Mouse (Mus musculus): ENCODE data around the gene Cdk17. TPM values are rescaled to one million over a fixed set of nuclear protein-coding genes. Genes with fewer than 3 reads are reported as not detected.

The Cdk17 gene
- total and polyA plus RNA-seq, 2 experiments = 11.3 to 17.1 TPM

GRCm38 (mm10) chr10:93233665-93234194 lies 73.1 kb downstream of the Cdk17 start:
- no peaks in the 10 kb centered on the region for H3K27me3 ChIP-seq (ENCODE audit: control insufficient read depth, insufficient read depth, low read length)
- TF ChIP-seq POLR2A (IDR thresholded peaks at IDR 0.05; ENCODE audit: extremely low read depth, insufficient read depth, low read length) (no peak), CTCF (IDR thresholded peaks at IDR 0.05; ENCODE audit: low read depth, low read length) (no peak)
- peaks cover 49% of the 10 kb centered on the region for H3K36me3 ChIP-seq (ENCODE audit: control insufficient read depth, insufficient read depth, low read length)
- no peak overlapping the region for H3K9ac ChIP-seq (ENCODE audit: low read depth, low read length)
- H3K27ac ChIP-seq (replicated peaks; ENCODE audit: insufficient read depth, low read depth, low read length) = no peak overlapping the region
- DNase-seq (ENCODE audit: extremely low read depth, low read depth, low spot score) = no peak
- peaks cover 2% of the 10 kb centered on the region; the same call in 1 of the 2 replicates for H3K79me2 ChIP-seq (ENCODE audit: control insufficient read depth, insufficient read depth, low read length)
- H3K4me1 ChIP-seq (ENCODE audit: control insufficient read depth, insufficient read depth, low read length) = no peaks in the 10 kb centered on the region
- no peak overlapping the region for H3K4me3 ChIP-seq (ENCODE audit: insufficient read depth, low read depth, low read length)
- WGBS = 87% methylated on average over 6 of the region's 6 CpGs

- TF ChIP-seq POLR2A (IDR thresholded peaks at IDR 0.05; ENCODE audit: extremely low read depth, insufficient read depth, low read length) = no peak
- Histone ChIP-seq H3K27ac (replicated peaks; ENCODE audit: insufficient read depth, low read depth, low read length) (no peak overlapping the region), H3K9ac (ENCODE audit: low read depth, low read length) (no peak overlapping the region), H3K79me2 (ENCODE audit: control insufficient read depth, insufficient read depth, low read length) (no peaks in the 10 kb centered on the region), H3K27me3 (ENCODE audit: control insufficient read depth, insufficient read depth, low read length) (no peaks in the 10 kb centered on the region), H3K4me1 (ENCODE audit: control insufficient read depth, insufficient read depth, low read length) (no peaks in the 10 kb centered on the region), H3K36me3 (ENCODE audit: control insufficient read depth, insufficient read depth, low read length) (peaks cover 54% of the 10 kb centered on the region), H3K4me3 (ENCODE audit: insufficient read depth, low read depth, low read length) (no peak overlapping the region)
- DNase-seq (ENCODE audit: extremely low read depth, low read depth, low spot score) = no peak
- WGBS = 88% methylated on average over 9 of the region's 9 CpGs
These were observed 74.0 kb downstream of the Cdk17 start for GRCm38 (mm10) chr10:93234692-93235091.

GRCm38 (mm10) chr10:93239201-93239806 lies 78.6 kb downstream of the Cdk17 start:
- TF ChIP-seq CTCF (IDR thresholded peaks at IDR 0.05; ENCODE audit: low read depth, low read length) (no peak), POLR2A (IDR thresholded peaks at IDR 0.05; ENCODE audit: extremely low read depth, insufficient read depth, low read length) (no peak)

GRCm38 (mm10) chr10:93242208-93242607 lies 81.5 kb downstream of the Cdk17 start:
- no peaks in the 10 kb centered on the region for H3K27me3 ChIP-seq (ENCODE audit: control insufficient read depth, insufficient read depth, low read length)
- no peaks in the 10 kb centered on the region for H3K79me2 ChIP-seq (ENCODE audit: control insufficient read depth, insufficient read depth, low read length)
- no peak overlapping the region for H3K9ac ChIP-seq (ENCODE audit: low read depth, low read length)
- H3K4me1 ChIP-seq (ENCODE audit: control insufficient read depth, insufficient read depth, low read length) = no peaks in the 10 kb centered on the region
- DNase-seq (ENCODE audit: extremely low read depth, low read depth, low spot score) = no peak
- peaks cover 47% of the 10 kb centered on the region for H3K36me3 ChIP-seq (ENCODE audit: control insufficient read depth, insufficient read depth, low read length)
- 62% methylated on average over 3 of the region's 3 CpGs for WGBS
- no peak overlapping the region for H3K4me3 ChIP-seq (ENCODE audit: insufficient read depth, low read depth, low read length)
- no peak for TF ChIP-seq CTCF (IDR thresholded peaks at IDR 0.05; ENCODE audit: low read depth, low read length)
- TF ChIP-seq POLR2A (IDR thresholded peaks at IDR 0.05; ENCODE audit: extremely low read depth, insufficient read depth, low read length) = no peak
- no peak overlapping the region for H3K27ac ChIP-seq (replicated peaks; ENCODE audit: insufficient read depth, low read depth, low read length)

More at GRCm38 (mm10) chr10:93239201-93239806, 78.6 kb downstream of the Cdk17 start:
- Histone ChIP-seq H3K4me3 (ENCODE audit: insufficient read depth, low read depth, low read length) (no peak overlapping the region), H3K27me3 (ENCODE audit: control insufficient read depth, insufficient read depth, low read length) (no peaks in the 10 kb centered on the region), H3K4me1 (ENCODE audit: control insufficient read depth, insufficient read depth, low read length) (no peaks in the 10 kb centered on the region), H3K9ac (ENCODE audit: low read depth, low read length) (no peak overlapping the region), H3K27ac (replicated peaks; ENCODE audit: insufficient read depth, low read depth, low read length) (no peak overlapping the region), H3K36me3 (ENCODE audit: control insufficient read depth, insufficient read depth, low read length) (peaks cover 62% of the 10 kb centered on the region), H3K79me2 (ENCODE audit: control insufficient read depth, insufficient read depth, low read length) (no peaks in the 10 kb centered on the region)
- DNase-seq (ENCODE audit: extremely low read depth, low read depth, low spot score) = peak; percentile 26
- WGBS = 71% methylated on average over 9 of the region's 9 CpGs

GRCm38 (mm10) chr10:93242861-93243260 lies 82.2 kb downstream of the Cdk17 start:
- Histone ChIP-seq H3K4me3 (ENCODE audit: insufficient read depth, low read depth, low read length) (no peak overlapping the region), H3K27ac (replicated peaks; ENCODE audit: insufficient read depth, low read depth, low read length) (no peak overlapping the region)

GRCm38 (mm10) chr10:93244209-93244705 lies 83.6 kb downstream of the Cdk17 start:
- WGBS = 83% methylated on average over 10 of the region's 10 CpGs
- no peak overlapping the region for H3K27ac ChIP-seq (replicated peaks; ENCODE audit: insufficient read depth, low read depth, low read length)
- no peaks in the 10 kb centered on the region for H3K79me2 ChIP-seq (ENCODE audit: control insufficient read depth, insufficient read depth, low read length)
- no peaks in the 10 kb centered on the region for H3K4me1 ChIP-seq (ENCODE audit: control insufficient read depth, insufficient read depth, low read length)
- no peak overlapping the region for H3K9ac ChIP-seq (ENCODE audit: low read depth, low read length)
- no peak for DNase-seq (ENCODE audit: extremely low read depth, low read depth, low spot score)
- no peak overlapping the region for H3K4me3 ChIP-seq (ENCODE audit: insufficient read depth, low read depth, low read length)
- TF ChIP-seq CTCF (IDR thresholded peaks at IDR 0.05; ENCODE audit: low read depth, low read length) = no peak
- no peak for TF ChIP-seq POLR2A (IDR thresholded peaks at IDR 0.05; ENCODE audit: extremely low read depth, insufficient read depth, low read length)
- H3K27me3 ChIP-seq (ENCODE audit: control insufficient read depth, insufficient read depth, low read length) = no peaks in the 10 kb centered on the region
- H3K36me3 ChIP-seq (ENCODE audit: control insufficient read depth, insufficient read depth, low read length) = peaks cover 48% of the 10 kb centered on the region

More at GRCm38 (mm10) chr10:93242861-93243260, 82.2 kb downstream of the Cdk17 start:
- DNase-seq (ENCODE audit: extremely low read depth, low read depth, low spot score) = no peak
- Histone ChIP-seq H3K9ac (ENCODE audit: low read depth, low read length) (no peak overlapping the region), H3K4me1 (ENCODE audit: control insufficient read depth, insufficient read depth, low read length) (no peaks in the 10 kb centered on the region), H3K79me2 (ENCODE audit: control insufficient read depth, insufficient read depth, low read length) (no peaks in the 10 kb centered on the region), H3K36me3 (ENCODE audit: control insufficient read depth, insufficient read depth, low read length) (peaks cover 48% of the 10 kb centered on the region), H3K27me3 (ENCODE audit: control insufficient read depth, insufficient read depth, low read length) (no peaks in the 10 kb centered on the region)
- 36% methylated on average over 5 of the region's 5 CpGs for WGBS
- no peak for TF ChIP-seq CTCF (IDR thresholded peaks at IDR 0.05; ENCODE audit: low read depth, low read length)
- TF ChIP-seq POLR2A (IDR thresholded peaks at IDR 0.05; ENCODE audit: extremely low read depth, insufficient read depth, low read length) = no peak

All from liver, adult 2 months (tissue).